Mouse (Mus musculus) fat pad, adult 2 months (tissue): ENCODE results near the gene Arhgap6.

Source experiments
- DNase-seq: peaks from one replicate; pipeline ENCODE4 v3.0.0-alpha.2; 2011; ENCODE audit warnings: low read depth, low spot score; ENCODE audit errors: extremely low read depth

The Arhgap6 gene

GRCm38 (mm10) chrX:168977776-168978175 is 182.9 kb downstream of the Arhgap6 start:
- DNase-seq: no peak

- no peak for DNase-seq
These were observed 185.5 kb downstream of the Arhgap6 start for GRCm38 (mm10) chrX:168980370-168980769.

GRCm38 (mm10) chrX:169007066-169007465 is 212.2 kb downstream of the Arhgap6 start:
- no peak for DNase-seq

GRCm38 (mm10) chrX:169012701-169013100 is 217.8 kb downstream of the Arhgap6 start:
- DNase-seq: no peak

- no peak for DNase-seq
These were observed 239.5 kb downstream of the Arhgap6 start for GRCm38 (mm10) chrX:169034390-169034789.

GRCm38 (mm10) chrX:169036403-169037296 is 241.8 kb downstream of the Arhgap6 start:
- DNase-seq: no peak

- no peak for DNase-seq
These were observed 242.5 kb downstream of the Arhgap6 start for GRCm38 (mm10) chrX:169037401-169037800.

GRCm38 (mm10) chrX:169043872-169044271 is 249.0 kb downstream of the Arhgap6 start:
- DNase-seq: no peak

GRCm38 (mm10) chrX:169047595-169047994 is 252.7 kb downstream of the Arhgap6 start:
- DNase-seq: no peak

- DNase-seq: no peak
These were observed 254.7 kb downstream of the Arhgap6 start for GRCm38 (mm10) chrX:169049550-169049949.

GRCm38 (mm10) chrX:169053907-169054476 is 259.1 kb downstream of the Arhgap6 start:
- no peak for DNase-seq

- DNase-seq: no peak
These were observed 267.7 kb downstream of the Arhgap6 start for GRCm38 (mm10) chrX:169062555-169062954.

GRCm38 (mm10) chrX:169065298-169065697 is 270.4 kb downstream of the Arhgap6 start:
- no peak for DNase-seq

- DNase-seq: no peak
These were observed 271.0 kb downstream of the Arhgap6 start for GRCm38 (mm10) chrX:169065922-169066321.

- no peak for DNase-seq
These were observed 280.1 kb downstream of the Arhgap6 start for GRCm38 (mm10) chrX:169075020-169075419.

- DNase-seq: no peak
These were observed 286.7 kb downstream of the Arhgap6 start for GRCm38 (mm10) chrX:169081609-169082008.

GRCm38 (mm10) chrX:169085871-169086270 is 291.0 kb downstream of the Arhgap6 start:
- DNase-seq: no peak

GRCm38 (mm10) chrX:169089221-169089620 is 294.3 kb downstream of the Arhgap6 start:
- DNase-seq: no peak

GRCm38 (mm10) chrX:169094601-169095000 is 299.7 kb downstream of the Arhgap6 start:
- no peak for DNase-seq

- no peak for DNase-seq
These were observed 300.7 kb downstream of the Arhgap6 start for GRCm38 (mm10) chrX:169095584-169095983.

- no peak for DNase-seq
These were observed 307.8 kb downstream of the Arhgap6 start for GRCm38 (mm10) chrX:169102665-169103064.

- DNase-seq: no peak
These were observed 311.2 kb downstream of the Arhgap6 start for GRCm38 (mm10) chrX:169106048-169106622.
